Mouse (Mus musculus) macrophage (primary cell): ENCODE results near the gene Tspan9. TPM values are rescaled to one million over a fixed set of nuclear protein-coding genes. Genes with fewer than 3 reads are reported as not detected.

Experiments used
- H3K27ac ChIP-seq: fragments of 350-480 bp; formaldehyde crosslinking; 2 replicates; pipeline ENCODE4 v1.9.0; 2021
- H3K36me3 ChIP-seq: fragments of 350-480 bp; formaldehyde crosslinking; 2 replicates; pipeline ENCODE4 v1.9.0; 2021; ENCODE audit errors: inconsistent target
- H3K4me3 ChIP-seq: fragments of 350-480 bp; formaldehyde crosslinking; 2 replicates; pipeline ENCODE4 v1.9.0; 2021; ENCODE audit errors: inconsistent target
- H3K79me2 ChIP-seq: fragments of 350-480 bp; formaldehyde crosslinking; 2 replicates; pipeline ENCODE4 v1.9.0; 2021; ENCODE audit errors: inconsistent target
- WGBS: methylation state at CpG from one replicate; pipeline ENCODE4 v1.1.7; 2026; ENCODE audit warnings: inconsistent platforms; ENCODE audit not compliant: missing documents; 5-methylcytosine and 5-hydroxymethylcytosine counted together
- polyA plus RNA-seq: library from polyadenylated mRNA; stranded (reverse); fragments of 250-400 nt; gene quantifications from 3 replicates; pipeline ENCODE4 v1.2.4, GENCODE M21; 2018; ENCODE audit warnings: inconsistent platforms
- total RNA-seq, 78 experiments: library from RNA; depleted of rRNA; stranded (reverse); fragments of 250-400 nt; gene quantifications; 1 replicate in 9 of 78; 2 replicates in 24 of 78; 3 replicates in 43 of 78; 4 replicates in 2 of 78; pipeline ENCODE4 v1.2.4; 2018; ENCODE audit warnings: inconsistent platforms in 56 of 78

The Tspan9 gene
- 1 to 10 TPM in 1 of 26 experiments, under 1 TPM in 1, not detected in 24; 0.55 to 9.7 TPM for total RNA-seq (2018; cell fraction: chromatin; rRNA removed)
- under 1 TPM; 0.03 to 0.77 (median 0.25) TPM for total RNA-seq (2018; cell fraction: cytosol; rRNA removed)
- total RNA-seq (2018; cell fraction: nucleus; rRNA removed) = 1 to 10 TPM in 1 of 26 experiments, under 1 TPM in 11, not detected in 14; 0.15 to 1.9 (median 0.25) TPM
- 0.21 to 0.56 TPM (median 0.36 TPM) in 3 replicates for polyA plus RNA-seq

GRCm38 (mm10) chr6:128143390-128144020, at the start of gene Tspan9:
TSS of gene Tspan9 (minus strand) at chr6:128143594.
- WGBS = 1% methylated on average over 39 of the region's 56 CpGs
- no peak within 1 kb of the TSS for H3K27ac ChIP-seq
- H3K36me3 ChIP-seq = no peaks in the 10 kb centered on the region

GRCm38 (mm10) chr6:128183521-128183920, 40.1 kb upstream of the Tspan9 start:
- H3K27ac ChIP-seq = no peak overlapping the region
- WGBS = 55% methylated on average over 2 of the region's 2 CpGs
- no peak overlapping the region for H3K4me3 ChIP-seq
- no peaks in the 10 kb centered on the region for H3K79me2 ChIP-seq
- H3K36me3 ChIP-seq = no peaks in the 10 kb centered on the region

More at GRCm38 (mm10) chr6:128143390-128144020, at the start of gene Tspan9:
- peak within 1 kb of the TSS; percentile 9; the same call in 1 of the 2 replicates for H3K4me3 ChIP-seq
- no peaks in the 10 kb centered on the region for H3K79me2 ChIP-seq

- Histone ChIP-seq H3K27ac (no peak overlapping the region), H3K79me2 (no peaks in the 10 kb centered on the region), H3K4me3 (no peak overlapping the region), H3K36me3 (no peaks in the 10 kb centered on the region)
- WGBS = 88% methylated on average over 5 of the region's 5 CpGs
Measured at GRCm38 (mm10) chr6:128181176-128181575, 37.8 kb upstream of the Tspan9 start.

DNA sequence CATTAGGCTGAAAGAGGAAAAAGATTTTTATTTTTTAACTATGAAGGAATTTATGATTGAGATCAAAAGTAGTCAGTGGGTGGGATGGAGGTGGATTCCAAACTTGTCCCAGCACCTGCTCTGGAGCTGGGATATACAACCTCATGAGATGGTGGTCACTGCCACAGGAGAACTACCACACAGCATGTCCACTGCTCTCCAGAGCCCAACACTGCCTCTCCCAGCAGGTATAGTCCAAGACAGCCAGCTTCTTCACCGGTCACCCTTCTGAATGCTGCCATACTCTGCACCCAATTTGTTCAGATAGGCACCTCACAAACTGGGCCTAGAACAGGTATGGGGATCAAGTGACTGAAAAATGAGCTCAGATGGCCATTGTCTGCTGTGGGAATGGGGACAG, 36.3 kb upstream of the Tspan9 start:
- Histone ChIP-seq H3K27ac (no peak overlapping the region), H3K79me2 (no peaks in the 10 kb centered on the region), H3K36me3 (no peaks in the 10 kb centered on the region), H3K4me3 (no peak overlapping the region)
- WGBS = 100% methylated on average over 1 of the region's 1 CpGs

- H3K36me3 ChIP-seq = no peaks in the 10 kb centered on the region
- H3K4me3 ChIP-seq = no peak overlapping the region
- no peak overlapping the region for H3K27ac ChIP-seq
- H3K79me2 ChIP-seq = no peaks in the 10 kb centered on the region
- 81% methylated on average over 5 of the region's 5 CpGs for WGBS
Measured at GRCm38 (mm10) chr6:128179247-128179646, 35.9 kb upstream of the Tspan9 start.

- no peaks in the 10 kb centered on the region for H3K36me3 ChIP-seq
- H3K4me3 ChIP-seq = no peak overlapping the region
- no peak overlapping the region for H3K27ac ChIP-seq
- 86% methylated on average over 2 of the region's 2 CpGs for WGBS
- no peaks in the 10 kb centered on the region for H3K79me2 ChIP-seq
Measured at GRCm38 (mm10) chr6:128178681-128179080, 35.3 kb upstream of the Tspan9 start.

DNA sequence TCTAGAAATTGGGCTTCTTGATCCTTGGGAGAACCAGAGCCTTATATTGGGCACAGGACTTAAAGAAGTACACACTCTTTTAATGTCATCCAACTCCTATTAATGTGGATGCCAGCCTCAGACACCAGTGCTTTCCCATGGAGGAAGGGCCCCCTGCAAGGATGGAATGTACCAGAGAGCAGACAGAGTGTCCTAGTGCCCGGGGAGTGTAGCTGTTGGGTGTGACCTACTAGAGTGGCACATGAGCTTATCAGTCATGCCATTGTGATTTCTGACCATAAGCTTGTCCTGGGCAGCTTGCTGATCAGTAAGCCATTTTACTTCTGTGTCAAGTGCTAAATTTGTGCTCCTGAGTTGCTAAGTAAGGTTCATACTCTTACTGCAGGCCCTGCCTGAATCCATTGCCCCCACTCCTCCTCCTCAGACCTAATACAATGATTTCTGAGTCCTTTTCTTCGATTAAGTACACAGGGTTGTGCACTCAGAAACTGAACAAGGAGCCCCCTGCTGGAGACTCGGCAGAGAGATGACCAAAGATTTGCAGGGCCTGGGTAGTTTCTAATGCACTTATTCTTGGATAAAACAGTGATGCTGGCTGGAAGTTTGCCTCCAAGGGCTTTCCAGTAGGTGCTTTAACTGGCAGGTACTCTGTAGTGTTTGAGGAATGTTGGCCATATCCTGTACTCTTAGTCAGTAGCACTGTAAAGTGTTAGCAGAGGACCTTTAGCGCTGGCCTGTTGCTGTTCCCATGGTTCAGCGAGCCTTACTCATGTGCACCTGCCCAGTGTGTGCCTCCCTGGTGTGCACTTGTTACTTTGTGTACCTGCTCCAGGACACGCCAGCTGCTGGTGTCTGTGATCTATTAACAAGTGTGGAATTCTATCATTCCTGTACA, 25.6 kb upstream of the Tspan9 start:
- H3K27ac ChIP-seq = no peak overlapping the region
- WGBS = 55% methylated on average over 6 of the region's 6 CpGs
- no peaks in the 10 kb centered on the region for H3K79me2 ChIP-seq
- H3K36me3 ChIP-seq = no peaks in the 10 kb centered on the region
- H3K4me3 ChIP-seq = no peak overlapping the region

DNA sequence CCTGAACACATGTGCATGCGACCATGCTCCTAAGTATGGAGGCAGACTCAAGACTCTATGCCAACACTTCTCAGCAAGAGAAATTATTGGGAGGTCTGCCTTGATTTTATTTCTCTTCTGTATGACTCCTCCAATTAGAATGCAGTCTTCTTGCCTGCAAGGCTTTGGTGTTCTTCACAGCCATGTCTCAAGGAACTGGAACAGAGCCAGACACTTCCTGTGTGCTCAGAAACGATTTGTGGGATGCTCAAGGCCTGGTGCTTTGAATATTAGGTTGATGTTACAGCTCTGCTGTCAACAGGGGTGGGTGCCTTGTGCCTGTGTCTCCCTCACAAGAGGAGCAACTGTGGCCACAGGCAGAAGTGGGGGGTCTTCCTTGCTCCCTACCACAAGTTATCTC, 22.2 kb upstream of the Tspan9 start:
- Histone ChIP-seq H3K4me3 (no peak overlapping the region), H3K79me2 (no peaks in the 10 kb centered on the region), H3K36me3 (no peaks in the 10 kb centered on the region), H3K27ac (no peak overlapping the region)
- 51% methylated on average over 2 of the region's 2 CpGs for WGBS

DNA sequence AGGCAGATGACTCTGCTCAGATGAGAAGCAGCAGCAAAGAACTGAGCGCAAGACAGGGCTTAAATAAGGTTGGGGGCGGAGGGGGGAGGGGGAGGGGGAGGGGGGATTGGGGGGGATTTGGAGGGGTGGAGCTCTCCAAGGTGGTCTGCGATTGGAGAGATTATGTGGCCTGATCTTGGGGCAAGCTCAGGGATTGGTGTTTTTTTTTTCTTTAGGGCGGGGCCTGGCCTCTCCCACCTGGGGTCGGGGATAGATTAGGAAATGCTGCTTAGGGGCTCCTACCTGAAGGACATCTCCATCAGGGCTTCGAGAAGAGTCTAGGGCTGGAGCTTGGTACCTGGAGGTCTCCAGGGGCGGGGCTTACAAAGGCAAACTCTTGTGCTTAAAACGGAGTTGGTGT, 21.2 kb upstream of the Tspan9 start:
- 87% methylated on average over 6 of the region's 8 CpGs for WGBS
- Histone ChIP-seq H3K79me2 (no peaks in the 10 kb centered on the region), H3K36me3 (no peaks in the 10 kb centered on the region), H3K4me3 (no peak overlapping the region), H3K27ac (no peak overlapping the region)

DNA sequence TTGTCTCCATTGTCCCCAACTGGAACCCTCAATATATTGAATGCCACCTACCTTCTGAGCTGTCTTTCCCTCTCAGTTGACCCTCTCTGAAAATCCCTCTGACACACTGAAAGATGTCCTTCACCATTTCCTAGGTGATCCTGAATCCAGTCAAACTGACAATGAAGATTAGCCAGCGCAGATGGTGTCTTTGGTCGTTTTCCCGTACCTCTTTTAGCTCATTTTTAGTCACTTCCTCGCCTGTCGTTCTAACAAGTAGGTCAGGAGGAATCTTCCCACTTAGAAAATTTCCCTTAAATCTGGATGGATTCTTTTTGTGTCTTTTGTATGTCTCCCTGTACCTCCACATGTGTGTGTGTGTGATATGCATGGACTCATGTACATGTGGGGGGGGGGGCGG, 15.7 kb upstream of the Tspan9 start:
- Histone ChIP-seq H3K79me2 (no peaks in the 10 kb centered on the region), H3K27ac (no peak overlapping the region), H3K4me3 (no peak overlapping the region), H3K36me3 (no peaks in the 10 kb centered on the region)
- WGBS = 92% methylated on average over 6 of the region's 6 CpGs

GRCm38 (mm10) chr6:128158031-128158430, 14.6 kb upstream of the Tspan9 start:
- WGBS = 90% methylated on average over 12 of the region's 12 CpGs

GRCm38 (mm10) chr6:128156476-128156875, 13.1 kb upstream of the Tspan9 start:
- Histone ChIP-seq H3K27ac (no peak overlapping the region), H3K79me2 (no peaks in the 10 kb centered on the region), H3K36me3 (no peaks in the 10 kb centered on the region), H3K4me3 (no peak overlapping the region)
- 94% methylated on average over 4 of the region's 4 CpGs for WGBS

More at GRCm38 (mm10) chr6:128158031-128158430, 14.6 kb upstream of the Tspan9 start:
- no peaks in the 10 kb centered on the region for H3K79me2 ChIP-seq
- no peak overlapping the region for H3K27ac ChIP-seq
- no peak overlapping the region for H3K4me3 ChIP-seq
- H3K36me3 ChIP-seq = no peaks in the 10 kb centered on the region

- Histone ChIP-seq H3K79me2 (no peaks in the 10 kb centered on the region), H3K36me3 (no peaks in the 10 kb centered on the region), H3K27ac (no peak overlapping the region), H3K4me3 (no peak overlapping the region)
- WGBS = 82% methylated on average over 2 of the region's 2 CpGs
Measured at GRCm38 (mm10) chr6:128155935-128156334, 12.5 kb upstream of the Tspan9 start.

GRCm38 (mm10) chr6:128145765-128146164, 2.4 kb upstream of the Tspan9 start:
- WGBS = 65% methylated on average over 6 of the region's 6 CpGs
- Histone ChIP-seq H3K4me3 (no peak overlapping the region), H3K79me2 (no peaks in the 10 kb centered on the region), H3K36me3 (no peaks in the 10 kb centered on the region), H3K27ac (no peak overlapping the region)
